Mouse (Mus musculus): ENCODE measurements around the gene Tirap. TPM values are rescaled to one million over a fixed set of nuclear protein-coding genes. Genes with fewer than 3 reads are reported as not detected.

Tirap gene
- polyA plus RNA-seq, 1 experiment from 2014 or later: 15.4 TPM

DNA sequence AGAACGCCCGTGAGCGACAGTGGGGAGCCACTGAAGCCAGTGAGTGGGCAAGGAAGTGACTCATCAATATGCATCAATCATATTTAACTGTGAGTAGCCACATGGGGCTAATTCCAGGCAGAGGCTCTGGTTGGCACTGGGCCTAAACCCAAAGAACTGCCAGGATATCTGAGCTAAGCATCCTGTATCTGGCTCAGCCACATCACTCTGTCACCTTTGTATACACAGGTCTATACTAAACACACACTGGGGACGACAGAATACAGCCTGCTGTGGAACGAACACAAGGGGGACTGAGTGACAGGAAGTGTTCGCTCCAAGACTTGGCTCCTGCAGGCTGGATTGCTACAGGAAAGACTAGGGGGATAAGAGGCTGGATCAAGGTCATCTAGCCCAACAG lies 64.5 kb downstream of the Tirap start:
- 0 out of 2 replicates have a peak, but pooled peaks cover 10% of the 10 kb centered on the region for H3K36me3 ChIP-seq
- no peak overlapping the region for H3K4me3 ChIP-seq
- no peak overlapping the region for H3K27ac ChIP-seq
- no peaks in the 10 kb centered on the region for H3K9me3 ChIP-seq
- WGBS: 77% methylated on average over 6 of the region's 6 CpGs
- no peak overlapping the region for H3K9ac ChIP-seq
- no peak overlapping the region for H3K4me2 ChIP-seq (replicated peaks)
- H3K27me3 ChIP-seq: no peaks in the 10 kb centered on the region
- peaks cover 16% of the 10 kb centered on the region for H3K4me1 ChIP-seq
- ATAC-seq (ENCODE audit: low FRiP score, low read depth): no peak

Other genes starting within 250 kb of the Tirap start
- gene St3gal4, start 81.0 kb downstream of the Tirap start, polyA plus RNA-seq (2015; fragmentation: Nextera tagmentation; extraction: Ambion mirVana): 37.9 and 39.3 TPM in 2 replicates
- gene Dcps, start 24.2 kb downstream of the Tirap start, polyA plus RNA-seq (2015; fragmentation: Nextera tagmentation; extraction: Ambion mirVana): 78.2 and 80.9 TPM in 2 replicates
- gene Srpr, start 116 bp downstream of the Tirap start, polyA plus RNA-seq (2015; fragmentation: Nextera tagmentation; extraction: Ambion mirVana): 145 and 148 TPM in 2 replicates
- 44.3 and 44.7 TPM in 2 replicates for gene Foxred1, start 10.8 kb upstream of the Tirap start, polyA plus RNA-seq (2015; fragmentation: Nextera tagmentation; extraction: Ambion mirVana)
- 54.2 and 58.2 TPM in 2 replicates for gene Fam118b, start 67.5 kb upstream of the Tirap start, polyA plus RNA-seq (2015; fragmentation: Nextera tagmentation; extraction: Ambion mirVana)
- 29.6 and 31.9 TPM in 2 replicates for gene Rpusd4, start 67.6 kb upstream of the Tirap start, polyA plus RNA-seq (2015; fragmentation: Nextera tagmentation; extraction: Ambion mirVana)
- gene Cdon, start 220.8 kb upstream of the Tirap start, polyA plus RNA-seq (2015; fragmentation: Nextera tagmentation; extraction: Ambion mirVana): 37.0 and 37.6 TPM in 2 replicates

Measured in limb, embryonic 13.5 days (tissue).